Mouse (Mus musculus) cerebellum, adult 11-12 months (tissue): ENCODE results near the gene Trim71.
"Not testable (repeated sequence)": the region's sequence is repeated elsewhere in the genome, so short reads cannot be mapped to it uniquely, and the experiment has no call there.

Experiments
- DNase-seq: peaks from one replicate; pipeline ENCODE4 v3.0.0; 2022

The Trim71 gene

DNA sequence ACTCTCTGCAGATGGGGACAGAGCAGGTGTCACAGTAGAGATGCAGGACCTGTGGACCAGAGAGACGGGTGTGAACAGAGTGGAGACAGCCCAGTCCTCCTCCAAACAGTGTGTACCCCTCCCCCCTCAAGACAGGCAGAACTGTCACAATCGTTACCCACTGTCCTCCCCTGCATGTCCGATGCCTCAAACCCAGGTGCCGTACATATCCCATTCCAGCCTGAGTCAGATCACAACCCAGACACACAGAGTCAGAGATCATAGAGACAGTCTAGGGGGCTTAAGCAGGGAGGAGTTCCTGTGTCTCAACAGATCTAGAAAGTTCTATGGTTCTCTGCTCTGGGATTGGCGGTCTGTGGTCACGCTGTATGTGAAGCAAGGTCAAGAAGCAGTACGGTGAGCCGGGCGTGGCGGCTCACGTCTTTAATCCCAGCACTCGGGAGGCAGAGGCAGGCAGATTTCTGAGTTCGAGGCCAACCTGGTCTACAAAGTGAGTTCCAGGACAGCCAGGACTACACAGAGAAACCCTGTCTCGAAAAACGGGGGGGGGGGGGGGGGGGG is 39.0 kb downstream of the Trim71 start:
- no peak for DNase-seq

DNA sequence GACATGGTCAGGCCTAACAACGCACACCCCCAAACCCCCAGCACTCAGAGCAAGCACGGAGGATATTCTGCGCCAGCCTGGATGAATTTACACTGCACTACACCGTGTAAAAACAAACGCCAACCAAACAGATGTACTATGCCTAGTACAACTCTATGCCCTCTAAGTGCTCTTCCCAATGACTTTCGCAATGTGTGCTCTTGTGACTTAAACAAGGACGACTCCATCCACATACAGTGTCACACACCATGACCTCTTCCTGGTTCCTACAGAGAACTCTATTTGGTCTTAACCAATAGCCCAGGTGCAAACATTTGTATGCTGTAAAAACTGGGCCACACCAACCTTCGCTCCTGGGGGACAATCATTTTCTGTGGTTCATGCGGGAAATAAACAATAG is 41.7 kb downstream of the Trim71 start:
- DNase-seq = no peak

DNA sequence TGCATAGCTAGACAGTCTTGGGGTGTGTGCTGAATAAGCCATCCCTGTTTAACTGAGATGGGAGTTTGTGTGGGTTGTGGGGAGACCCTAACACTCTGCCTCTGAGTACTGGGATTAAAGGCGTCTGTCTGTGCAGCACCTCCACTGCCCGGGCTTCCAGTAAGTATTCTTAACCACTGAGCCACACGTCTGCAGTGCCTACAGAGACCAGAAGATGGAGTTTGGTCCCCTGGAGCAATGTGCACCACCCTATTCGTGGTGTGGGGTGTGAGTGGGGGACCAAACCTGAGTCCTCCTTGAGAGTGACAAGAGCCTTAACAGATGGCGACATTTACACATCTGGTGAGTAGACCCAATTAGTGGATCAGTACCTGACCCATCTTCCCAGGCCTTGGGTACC is 42.1 kb downstream of the Trim71 start:
- no peak for DNase-seq

DNA sequence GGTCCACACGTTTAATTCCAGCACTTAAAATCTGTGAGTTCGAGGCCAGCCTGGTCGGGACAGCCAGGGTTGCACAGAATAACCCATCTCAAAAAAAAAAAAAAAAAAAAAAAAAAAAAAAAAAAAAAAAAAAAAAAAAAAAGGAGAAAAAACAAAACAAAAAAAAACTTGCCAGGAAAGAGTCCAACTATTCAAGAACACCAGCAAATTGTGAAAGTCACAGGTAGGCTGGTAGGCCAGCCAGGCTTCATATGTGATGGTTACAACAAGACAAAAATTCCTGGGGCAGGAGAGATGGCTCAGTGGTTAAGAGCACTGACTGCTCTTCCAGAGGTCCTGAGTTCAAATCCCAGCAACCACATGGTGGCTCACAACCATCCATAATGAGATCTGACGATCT is 43.6 kb downstream of the Trim71 start:
- not testable (repeated sequence) for DNase-seq

DNA sequence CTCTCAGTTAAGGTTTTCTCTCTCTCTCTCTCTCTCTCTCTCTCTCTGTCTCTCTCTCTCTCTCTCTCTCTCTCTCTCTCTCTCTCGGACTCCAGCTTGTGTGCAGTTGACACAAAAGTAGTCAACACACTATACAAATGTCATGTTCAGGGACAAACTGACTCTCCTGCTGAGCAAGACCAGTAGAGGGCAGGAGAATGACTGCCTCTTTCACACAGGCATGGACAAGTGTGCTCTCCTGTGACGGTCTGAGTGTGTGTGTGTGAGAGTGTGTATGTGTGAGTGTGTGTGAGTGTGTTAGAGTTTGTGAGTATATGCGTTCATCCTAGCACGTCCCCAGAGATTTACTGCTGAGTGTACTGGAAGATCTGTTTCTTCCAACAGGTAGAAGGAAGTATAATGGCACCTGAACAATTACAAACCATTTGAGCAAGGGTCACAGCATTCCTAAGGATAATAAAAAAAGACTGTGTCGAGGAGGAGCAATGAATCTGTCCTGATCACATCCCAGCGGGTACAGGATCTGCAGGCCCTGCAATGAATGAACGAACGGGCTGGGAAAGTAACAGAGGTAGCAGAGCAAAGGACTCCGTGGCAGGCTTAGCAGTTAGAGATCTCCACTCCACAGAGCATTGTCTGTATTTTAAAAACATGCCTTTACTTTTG is 45.2 kb downstream of the Trim71 start:
- DNase-seq = no peak

DNA sequence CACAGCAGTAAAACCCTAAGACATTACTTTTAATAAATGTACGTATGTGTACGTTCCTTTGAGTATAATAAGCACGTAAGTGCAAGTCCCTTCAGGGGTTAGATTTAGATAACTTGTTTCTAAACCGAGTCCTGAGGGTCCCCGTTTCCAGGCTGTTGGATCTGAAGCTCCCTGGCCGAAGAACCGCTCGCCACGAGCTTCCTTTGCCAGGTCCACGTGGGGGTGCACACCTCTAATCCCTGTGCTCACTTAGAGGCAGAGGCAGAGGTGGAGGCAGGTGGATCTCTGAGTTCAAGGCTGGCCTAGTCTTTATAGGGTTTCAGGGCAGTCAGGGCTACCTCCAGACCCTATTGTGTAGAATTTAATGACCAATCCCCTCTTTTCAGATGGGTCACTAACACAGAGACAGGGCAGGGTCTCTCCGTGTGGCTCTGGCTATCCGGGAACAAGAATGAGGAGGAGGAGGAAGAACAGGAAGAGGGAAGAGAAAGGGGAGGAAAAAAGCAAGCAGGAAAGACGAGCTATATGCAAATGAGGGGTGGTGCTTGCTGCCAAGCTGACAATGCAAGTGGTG is 46.2 kb downstream of the Trim71 start:
- DNase-seq = no peak

DNA sequence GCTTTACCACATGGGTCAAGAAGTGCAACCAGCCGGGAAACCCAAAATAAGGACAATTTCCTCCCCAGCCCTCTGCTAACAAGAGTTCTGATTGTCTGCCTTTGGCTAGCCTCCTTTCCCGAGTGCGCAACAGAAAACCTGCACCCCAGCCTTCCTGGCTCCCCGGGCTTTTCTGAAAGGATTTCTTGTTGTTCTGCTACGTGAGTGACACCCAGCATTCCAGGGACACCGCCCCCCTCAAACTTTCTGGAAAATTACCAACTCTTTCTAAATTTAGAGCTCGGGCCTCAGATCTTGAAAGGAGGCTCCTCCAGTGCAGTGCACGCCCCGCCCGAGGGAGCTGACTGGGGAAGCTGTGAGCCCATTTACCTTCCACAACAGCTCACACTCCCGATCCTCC is 48.8 kb downstream of the Trim71 start, which contains the start of gene C130032M10Rik:
Gene C130032M10Rik (plus strand): TSS at position 334 of the 400 bp plus-strand sequence.
- DNase-seq = no peak

DNA sequence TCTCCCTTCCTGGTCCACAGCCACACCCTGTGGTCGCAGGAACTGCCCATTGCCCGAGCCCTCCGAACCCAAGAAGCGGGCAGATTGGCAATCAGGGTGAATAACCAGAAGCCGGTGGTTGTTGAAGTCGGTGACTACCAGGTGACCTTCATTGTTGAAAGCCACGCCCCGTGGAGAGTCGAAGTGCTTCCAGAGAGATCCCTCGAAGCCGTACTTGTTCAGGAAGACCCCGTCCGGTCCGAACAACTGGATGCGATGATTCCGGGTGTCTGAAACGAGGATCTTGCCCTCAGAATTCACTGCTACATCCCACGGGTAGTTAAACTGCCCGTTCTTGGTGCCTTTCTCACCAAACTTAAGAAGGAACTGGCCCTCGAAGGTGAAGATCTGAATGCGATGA is 51.3 kb downstream of the Trim71 start:
- no peak for DNase-seq

DNA sequence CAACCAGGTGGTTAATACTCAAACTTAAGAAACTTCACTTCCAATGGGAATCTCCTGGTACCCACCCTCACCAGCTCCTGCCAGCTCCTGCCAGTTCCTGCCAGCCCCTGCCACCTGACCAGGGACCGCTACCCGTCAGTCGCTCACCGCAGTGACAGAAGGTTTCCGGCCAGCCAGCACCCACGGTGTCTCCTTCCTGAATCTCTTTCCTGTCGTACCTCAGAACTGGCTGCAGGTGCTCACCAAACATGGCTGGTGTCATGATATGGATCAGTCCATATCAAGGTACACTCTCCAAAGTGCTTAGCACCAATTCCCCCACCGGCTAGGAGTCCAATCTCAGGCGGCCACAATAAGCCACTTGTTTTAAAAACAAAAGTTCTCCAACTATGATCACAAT is 54.4 kb downstream of the Trim71 start:
- no peak for DNase-seq

DNA sequence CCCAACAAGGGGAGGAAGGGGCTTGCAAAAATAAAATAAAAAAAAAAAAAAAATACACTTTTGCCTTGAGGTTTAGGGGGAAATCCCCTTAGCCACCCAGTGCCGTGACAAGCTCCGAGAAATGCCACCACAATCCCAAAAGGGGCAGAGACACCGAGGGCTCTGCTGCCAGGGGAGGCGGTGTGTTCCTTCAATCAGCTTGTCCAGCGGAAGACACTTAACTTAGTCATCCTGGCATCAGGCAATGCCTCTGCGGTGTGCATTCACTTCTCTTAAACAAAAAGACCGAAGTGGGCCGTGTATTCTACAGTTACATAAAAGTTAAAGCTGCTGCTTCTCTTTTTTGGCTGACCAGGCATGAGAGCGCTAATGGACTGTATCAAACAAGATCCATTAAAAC is 56.7 kb downstream of the Trim71 start:
- DNase-seq = no peak

DNA sequence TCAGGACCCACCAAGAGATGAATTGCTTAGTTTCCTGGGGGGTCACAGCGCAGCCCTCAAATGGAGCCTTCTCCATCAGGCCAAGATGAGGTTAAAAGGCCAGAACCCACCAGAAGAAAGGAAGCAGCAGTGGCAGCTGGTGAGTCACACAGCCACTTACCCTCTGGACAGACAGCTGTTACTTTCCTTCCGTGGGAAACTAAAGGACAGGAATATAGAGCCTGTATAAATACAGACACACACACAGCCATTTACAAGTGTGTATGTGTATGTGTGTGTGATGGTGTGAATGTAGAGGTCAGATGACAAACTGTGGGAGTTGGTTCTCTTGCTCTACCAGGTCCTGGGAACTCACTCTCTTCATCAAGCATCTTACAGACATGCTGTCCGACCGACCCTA is 57.6 kb downstream of the Trim71 start:
- DNase-seq = no peak

DNA sequence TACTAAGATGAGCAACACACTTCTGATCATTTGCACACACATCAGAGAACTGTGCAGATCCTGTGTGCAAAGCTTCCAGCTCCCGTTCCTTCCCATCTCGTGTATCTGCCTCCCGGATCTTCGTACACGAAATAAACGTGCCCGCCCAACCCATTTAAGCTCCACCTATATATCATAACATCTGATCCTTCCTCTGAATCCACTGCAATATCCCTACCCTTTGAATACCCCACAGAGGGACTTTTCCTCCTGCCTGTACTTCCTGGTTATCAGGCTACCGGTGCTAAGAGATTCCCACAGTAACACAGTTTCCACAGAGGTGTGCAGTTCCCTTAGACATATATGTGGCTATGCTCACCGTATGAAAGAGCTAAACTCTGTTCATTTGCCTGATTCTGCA is 59.4 kb downstream of the Trim71 start, which contains the start of gene Ccr4:
Gene Ccr4 (minus strand): TSS at position 101 of the 400 bp plus-strand sequence.
- DNase-seq = no peak

DNA sequence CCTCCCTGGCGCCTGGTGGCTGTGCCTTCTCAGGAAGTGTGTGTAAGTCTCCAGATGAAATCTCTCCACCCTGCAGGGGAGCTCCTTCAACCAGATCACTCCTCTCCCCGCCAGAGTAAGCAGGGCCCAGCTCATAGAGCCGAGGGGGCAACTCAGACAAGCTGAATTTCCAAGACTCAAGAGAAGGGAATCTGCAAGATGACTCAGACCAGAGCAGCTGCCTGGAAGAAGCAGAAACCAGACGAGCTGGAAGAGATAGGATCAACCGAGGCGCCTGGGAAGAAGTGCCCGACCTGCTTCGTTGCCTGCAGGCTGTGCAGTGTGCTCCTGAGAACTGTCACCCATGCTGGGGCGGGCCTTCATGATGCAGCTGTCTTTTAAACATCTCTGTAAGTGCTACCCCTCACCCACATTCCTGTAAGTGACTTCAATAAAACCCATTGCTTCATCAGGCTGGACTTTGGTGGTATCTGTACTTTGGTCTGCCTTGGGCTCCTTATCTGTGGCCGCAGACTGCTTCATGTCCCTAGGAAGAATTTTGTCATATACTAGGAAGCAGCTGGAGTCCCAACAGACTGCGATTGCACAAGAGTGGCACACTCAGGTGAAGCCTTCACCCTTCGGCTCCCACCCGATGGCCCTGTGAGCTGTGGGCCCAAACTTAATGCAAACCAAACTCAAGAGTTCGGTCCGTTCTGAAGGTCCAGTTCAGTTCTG is 61.3 kb downstream of the Trim71 start:
- no peak for DNase-seq

DNA sequence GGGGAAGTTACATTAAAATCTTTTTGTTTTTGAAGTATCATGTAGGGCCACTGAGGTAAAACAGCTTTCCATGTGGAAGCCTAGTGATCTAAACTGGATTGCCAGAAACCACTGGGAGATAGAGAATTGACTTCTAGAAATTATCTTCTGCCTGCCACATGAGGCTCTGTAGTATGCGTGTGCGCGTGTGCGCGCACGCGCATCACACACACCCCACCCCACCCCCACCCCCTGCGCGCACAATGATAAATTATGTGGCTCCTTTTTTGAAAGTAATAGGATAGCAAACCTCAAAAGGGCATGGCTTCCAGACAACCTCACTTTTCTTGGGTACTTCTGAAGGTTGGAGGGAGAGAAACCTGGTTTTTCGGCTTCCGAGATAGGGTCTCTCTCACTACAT is 62.3 kb downstream of the Trim71 start:
- DNase-seq = no peak

DNA sequence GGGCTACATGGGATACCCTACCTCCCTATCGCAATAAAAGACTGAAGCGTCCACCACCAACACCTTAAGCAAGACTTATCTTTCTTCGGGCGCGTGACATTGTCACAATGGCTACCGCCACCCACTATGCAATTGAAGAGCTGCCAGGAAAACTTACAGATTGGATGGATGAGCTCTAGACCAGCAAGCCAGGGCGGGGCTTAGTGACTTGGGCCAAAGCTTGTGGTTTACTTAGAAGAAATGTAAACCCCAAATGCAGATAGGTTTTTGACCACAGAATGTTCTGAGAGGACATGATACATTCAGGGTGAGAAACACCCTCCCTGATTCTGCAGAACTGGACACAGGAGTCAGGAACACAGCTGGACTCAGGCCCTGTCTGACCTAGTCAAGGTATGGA is 63.1 kb downstream of the Trim71 start:
- DNase-seq = no peak

DNA sequence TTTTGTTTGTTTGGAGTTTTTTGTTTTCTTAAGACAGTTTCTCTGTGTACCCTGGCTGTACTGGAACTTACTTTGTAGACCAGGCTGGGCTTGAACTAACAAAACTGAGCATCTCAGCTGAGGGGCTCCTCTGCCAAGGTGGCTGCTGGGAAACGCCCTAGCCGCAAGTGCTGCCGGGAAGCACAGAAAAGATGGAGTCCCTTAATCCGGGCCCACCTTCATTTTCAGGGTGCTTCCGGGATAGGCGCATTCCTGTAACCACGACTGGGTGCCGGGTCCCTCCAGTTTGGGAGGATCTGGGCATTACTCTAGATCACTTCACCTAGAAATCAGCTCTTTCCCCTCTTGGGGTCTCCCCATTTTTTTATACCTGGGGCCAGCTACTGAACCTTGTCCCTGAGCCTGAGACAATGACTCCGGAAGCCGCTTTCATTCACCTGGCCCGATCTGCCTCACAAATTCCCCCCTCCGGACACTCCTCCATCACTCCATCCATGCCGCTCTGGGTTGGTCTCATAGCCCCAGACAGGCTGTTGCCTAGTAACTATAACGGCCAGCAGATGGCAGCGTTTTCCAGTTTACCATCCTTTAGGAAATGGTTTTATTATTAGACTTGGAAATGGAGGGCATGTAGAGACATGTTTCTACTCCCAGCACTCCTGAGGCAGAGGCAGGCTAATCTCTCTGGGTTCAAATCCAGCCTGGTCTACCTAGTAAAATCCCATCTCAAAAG is 64.2 kb downstream of the Trim71 start:
- no peak for DNase-seq

DNA sequence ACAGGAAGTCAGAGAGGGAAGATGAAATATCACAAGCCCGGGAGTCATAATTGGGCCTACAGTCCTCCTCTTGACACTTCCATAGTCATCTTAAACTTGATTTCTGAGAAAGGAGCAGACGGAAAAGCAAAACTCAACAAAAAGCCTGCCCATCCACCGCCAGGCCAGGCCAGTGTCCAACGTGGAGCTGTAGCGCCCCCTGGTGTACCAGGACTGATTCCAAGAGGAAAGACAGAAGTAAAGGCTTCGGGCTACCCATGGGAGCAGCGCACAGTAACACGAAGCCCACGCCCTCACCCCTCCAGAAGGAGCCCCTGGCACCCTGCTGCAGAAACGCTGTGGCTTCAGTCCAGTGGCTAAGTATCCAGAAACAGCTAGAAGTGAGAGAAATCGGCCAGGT is 66.0 kb downstream of the Trim71 start:
- DNase-seq = peak; percentile 5

DNA sequence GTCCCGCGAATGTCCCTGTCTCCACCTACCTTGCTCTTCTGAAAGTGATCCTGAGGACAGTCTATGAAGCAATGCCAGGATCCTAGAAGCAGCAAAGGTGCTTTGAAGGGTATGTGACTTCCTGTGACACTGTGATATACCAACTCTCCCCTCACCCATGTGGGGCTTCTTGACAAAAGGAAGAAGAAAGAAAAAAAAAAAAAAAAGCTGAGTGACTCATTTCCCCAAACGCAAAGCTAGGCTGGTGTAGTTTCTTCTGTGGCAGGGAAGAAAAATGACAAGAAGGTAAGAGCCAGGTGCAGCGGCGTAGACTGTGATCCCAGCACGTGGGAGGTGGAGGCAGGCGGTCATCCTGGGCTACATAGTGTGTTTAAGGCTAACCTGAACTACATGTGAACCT is 67.7 kb downstream of the Trim71 start:
- DNase-seq = no peak

DNA sequence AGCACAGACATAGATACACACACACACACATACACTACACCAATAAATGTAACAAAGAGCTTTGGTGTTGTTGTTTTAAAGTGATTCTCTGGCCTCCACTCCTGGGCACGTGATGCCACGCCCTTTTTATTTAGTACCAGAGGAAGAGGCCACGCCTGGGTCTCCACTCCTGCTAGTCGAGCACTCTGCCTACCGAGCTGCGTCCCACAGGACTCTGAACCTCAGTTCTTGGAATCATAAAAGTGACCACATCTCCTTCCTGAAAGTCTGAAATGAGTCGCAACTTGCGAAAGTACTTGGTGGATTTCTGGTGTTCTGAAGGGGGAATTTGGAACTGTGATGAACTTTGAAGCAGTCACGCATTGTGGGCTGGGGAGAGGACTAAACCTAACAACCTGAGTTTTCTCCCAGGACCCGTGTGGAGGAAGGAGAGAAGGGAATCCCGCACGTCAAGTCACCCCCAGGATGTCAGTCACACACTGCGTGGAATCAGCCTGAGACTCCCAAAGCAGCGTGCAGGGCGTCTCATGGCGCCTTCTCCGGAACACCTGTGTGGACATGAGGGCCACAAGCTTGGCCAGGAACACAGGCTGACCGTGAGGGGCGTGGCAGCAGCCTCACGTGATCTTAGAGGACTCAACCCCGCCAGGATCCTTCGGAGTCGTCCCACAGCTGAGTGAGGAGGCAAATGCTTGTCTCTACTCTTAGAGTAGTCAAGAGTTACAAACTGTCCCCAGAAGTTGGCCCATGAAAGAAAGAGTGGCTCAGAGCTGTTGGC is 76.5 kb downstream of the Trim71 start:
- DNase-seq = no peak

DNA sequence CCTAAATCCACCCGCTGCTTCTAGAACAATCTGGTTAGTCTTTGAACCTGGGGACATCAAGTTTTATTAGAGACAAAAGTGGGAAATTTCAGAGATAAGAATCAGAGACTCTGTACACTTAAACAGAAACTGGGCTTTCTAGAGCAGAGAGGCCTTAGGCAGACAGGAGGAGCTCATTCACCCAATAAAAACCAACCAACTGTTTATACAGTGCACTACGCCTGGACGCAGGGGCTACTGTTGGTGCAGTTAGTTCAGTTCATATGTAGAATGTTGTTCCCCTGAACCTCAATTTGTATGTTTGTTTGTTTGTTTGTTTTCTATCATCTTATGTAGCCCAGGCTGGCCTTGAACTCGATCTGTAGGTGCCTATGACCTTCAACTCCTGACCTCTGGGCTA is 77.4 kb downstream of the Trim71 start:
- no peak for DNase-seq

DNA sequence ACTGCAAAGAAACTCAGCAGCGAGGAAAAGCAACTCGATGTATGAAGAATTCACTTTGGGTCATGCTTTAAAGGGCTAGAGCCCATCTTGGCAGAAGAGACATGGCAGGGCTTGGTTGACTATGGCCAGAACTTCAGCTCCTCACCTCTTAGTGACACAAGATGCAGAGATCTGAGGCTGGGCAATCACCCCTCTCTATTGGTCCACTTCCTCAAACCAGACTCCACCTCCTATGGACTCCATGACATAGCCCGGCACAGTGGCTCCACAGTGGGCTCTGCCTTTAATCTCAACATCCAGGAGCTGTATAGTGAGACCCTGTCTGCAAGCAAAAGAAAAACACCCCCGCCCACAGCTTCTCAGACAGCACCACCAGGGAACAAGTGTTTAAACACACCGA is 79.4 kb downstream of the Trim71 start:
- no peak for DNase-seq

DNA sequence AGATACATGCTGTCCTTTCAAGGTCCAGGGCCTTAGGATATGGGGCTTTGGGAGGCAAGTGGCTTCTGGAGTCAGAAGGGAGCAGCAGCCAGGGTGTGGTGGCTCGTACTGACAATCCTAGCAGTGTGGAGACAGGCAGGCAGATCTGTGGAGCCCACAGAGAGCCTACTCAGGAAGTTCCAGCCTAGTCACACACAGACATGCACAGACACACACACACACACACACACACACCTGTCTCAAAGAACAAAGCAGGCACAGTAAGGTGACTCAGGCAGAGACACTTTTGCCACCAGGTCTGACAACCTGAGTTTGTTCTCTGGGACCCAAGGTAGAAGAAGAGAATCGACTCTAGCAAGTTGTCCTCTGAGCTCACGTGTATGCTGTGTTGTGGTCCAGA is 83.2 kb downstream of the Trim71 start:
- no peak for DNase-seq

DNA sequence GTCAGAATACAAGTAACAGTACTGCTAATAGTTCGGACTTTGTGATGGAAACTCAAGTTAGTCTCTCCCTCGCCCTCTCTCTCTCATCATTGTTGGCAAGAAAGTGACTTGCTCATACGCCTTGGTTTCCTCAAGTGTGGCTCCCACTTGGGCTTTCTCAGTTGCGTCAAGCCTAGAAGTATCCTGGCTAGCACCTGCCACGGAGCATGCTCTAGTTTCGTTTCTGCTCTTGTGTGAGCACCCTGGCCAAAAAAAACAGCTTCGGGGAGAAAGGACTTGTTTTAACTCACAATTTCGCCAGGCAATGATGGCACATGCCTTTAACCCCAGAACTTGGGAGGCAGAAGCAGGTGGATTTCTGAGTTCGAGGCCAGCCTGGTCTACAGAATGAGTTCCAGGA is 87.2 kb downstream of the Trim71 start:
- no peak for DNase-seq
